Mouse (Mus musculus): ENCODE results near the gene 1700010B08Rik. TPM values are rescaled to one million over a fixed set of nuclear protein-coding genes. Genes with fewer than 3 reads are reported as not detected.

The 1700010B08Rik gene
- polyA plus RNA-seq, 1 experiment from 2014 or later = not detected

GRCm38 (mm10) chr2:173712656-173713055 lies 6.6 kb upstream of the 1700010B08Rik start:
- H3K4me2 ChIP-seq (ENCODE audit: low read depth, low read length) = no peak overlapping the region
- no peak overlapping the region for H3K27ac ChIP-seq (ENCODE audit: low read length)
- no peaks in the 10 kb centered on the region for H3K27me3 ChIP-seq (ENCODE audit: control insufficient read depth, insufficient read depth, low read depth, low read length)
- ATAC-seq (ENCODE audit: low read depth) = no peak
- H3K9me3 ChIP-seq (replicated peaks; ENCODE audit: control insufficient read depth, low read length) = no peaks in the 10 kb centered on the region
- no peak overlapping the region for H3K9ac ChIP-seq (ENCODE audit: low read depth, low read length)
- no peaks in the 10 kb centered on the region for H3K4me1 ChIP-seq (ENCODE audit: control insufficient read depth, low read depth, low read length)
- H3K4me3 ChIP-seq (ENCODE audit: low read depth, low read length) = no peak overlapping the region
- WGBS (ENCODE audit: insufficient replicate concordance) = 58% methylated on average over 10 of the region's 10 CpGs
- no peaks in the 10 kb centered on the region; the same call in 1 of the 2 replicates for H3K36me3 ChIP-seq (ENCODE audit: control insufficient read depth, insufficient read depth)

- no peak for ATAC-seq (ENCODE audit: low read depth)
- no peaks in the 10 kb centered on the region for H3K4me1 ChIP-seq (ENCODE audit: control insufficient read depth, low read depth, low read length)
- 57% methylated on average over 4 of the region's 4 CpGs for WGBS (ENCODE audit: insufficient replicate concordance)
- H3K36me3 ChIP-seq (ENCODE audit: control insufficient read depth, insufficient read depth) = no peaks in the 10 kb centered on the region
- no peak overlapping the region for H3K27ac ChIP-seq (ENCODE audit: low read length)
- no peaks in the 10 kb centered on the region for H3K9me3 ChIP-seq (replicated peaks; ENCODE audit: control insufficient read depth, low read length)
- no peak overlapping the region for H3K4me2 ChIP-seq (ENCODE audit: low read depth, low read length)
- H3K9ac ChIP-seq (ENCODE audit: low read depth, low read length) = no peak overlapping the region
- no peak overlapping the region for H3K4me3 ChIP-seq (ENCODE audit: low read depth, low read length)
- no peaks in the 10 kb centered on the region for H3K27me3 ChIP-seq (ENCODE audit: control insufficient read depth, insufficient read depth, low read depth, low read length)
Measured at GRCm38 (mm10) chr2:173713241-173713640, 6.0 kb upstream of the 1700010B08Rik start.

GRCm38 (mm10) chr2:173714620-173715218 lies 4.5 kb upstream of the 1700010B08Rik start:
- Histone ChIP-seq H3K27ac (ENCODE audit: low read length) (no peak overlapping the region), H3K27me3 (ENCODE audit: control insufficient read depth, insufficient read depth, low read depth, low read length) (no peaks in the 10 kb centered on the region), H3K4me2 (ENCODE audit: low read depth, low read length) (no peak overlapping the region), H3K36me3 (ENCODE audit: control insufficient read depth, insufficient read depth) (no peaks in the 10 kb centered on the region), H3K9me3 (replicated peaks; ENCODE audit: control insufficient read depth, low read length) (no peaks in the 10 kb centered on the region), H3K4me3 (ENCODE audit: low read depth, low read length) (no peak overlapping the region), H3K4me1 (ENCODE audit: control insufficient read depth, low read depth, low read length) (no peaks in the 10 kb centered on the region), H3K9ac (ENCODE audit: low read depth, low read length) (no peak overlapping the region)
- ATAC-seq (ENCODE audit: low read depth) = no peak
- WGBS (ENCODE audit: insufficient replicate concordance) = 62% methylated on average over 8 of the region's 8 CpGs

GRCm38 (mm10) chr2:173716966-173717365 lies 2.2 kb upstream of the 1700010B08Rik start:
- H3K9ac ChIP-seq (ENCODE audit: low read depth, low read length) = no peak overlapping the region
- no peaks in the 10 kb centered on the region for H3K4me1 ChIP-seq (ENCODE audit: control insufficient read depth, low read depth, low read length)
- no peak for ATAC-seq (ENCODE audit: low read depth)
- no peak overlapping the region for H3K27ac ChIP-seq (ENCODE audit: low read length)
- H3K36me3 ChIP-seq (ENCODE audit: control insufficient read depth, insufficient read depth) = no peaks in the 10 kb centered on the region
- no peak overlapping the region for H3K4me3 ChIP-seq (ENCODE audit: low read depth, low read length)
- H3K27me3 ChIP-seq (ENCODE audit: control insufficient read depth, insufficient read depth, low read depth, low read length) = no peaks in the 10 kb centered on the region
- WGBS (ENCODE audit: insufficient replicate concordance) = 72% methylated on average over 5 of the region's 5 CpGs
- H3K4me2 ChIP-seq (ENCODE audit: low read depth, low read length) = no peak overlapping the region
- no peaks in the 10 kb centered on the region for H3K9me3 ChIP-seq (replicated peaks; ENCODE audit: control insufficient read depth, low read length)

GRCm38 (mm10) chr2:173722251-173722857 lies 3.1 kb downstream of the 1700010B08Rik start:
- Histone ChIP-seq H3K9me3 (replicated peaks; ENCODE audit: control insufficient read depth, low read length) (no peaks in the 10 kb centered on the region), H3K4me1 (ENCODE audit: control insufficient read depth, low read depth, low read length) (no peaks in the 10 kb centered on the region), H3K27ac (ENCODE audit: low read length) (no peak overlapping the region), H3K9ac (ENCODE audit: low read depth, low read length) (no peak overlapping the region), H3K36me3 (ENCODE audit: control insufficient read depth, insufficient read depth) (no peaks in the 10 kb centered on the region), H3K4me3 (ENCODE audit: low read depth, low read length) (no peak overlapping the region), H3K27me3 (ENCODE audit: control insufficient read depth, insufficient read depth, low read depth, low read length) (no peaks in the 10 kb centered on the region), H3K4me2 (ENCODE audit: low read depth, low read length) (no peak overlapping the region)
- no peak for ATAC-seq (ENCODE audit: low read depth)
- 61% methylated on average over 11 of the region's 11 CpGs for WGBS (ENCODE audit: insufficient replicate concordance)

- Histone ChIP-seq H3K4me1 (ENCODE audit: control insufficient read depth, low read depth, low read length) (no peaks in the 10 kb centered on the region), H3K27ac (ENCODE audit: low read length) (no peak overlapping the region)
- no peak for ATAC-seq (ENCODE audit: low read depth)
Measured at GRCm38 (mm10) chr2:173724382-173724781, 5.2 kb downstream of the 1700010B08Rik start.

GRCm38 (mm10) chr2:173724940-173725807 lies 6.0 kb downstream of the 1700010B08Rik start:
- Histone ChIP-seq H3K27me3 (ENCODE audit: control insufficient read depth, insufficient read depth, low read depth, low read length) (no peaks in the 10 kb centered on the region), H3K9ac (ENCODE audit: low read depth, low read length) (no peak overlapping the region), H3K4me2 (ENCODE audit: low read depth, low read length) (no peak overlapping the region), H3K36me3 (ENCODE audit: control insufficient read depth, insufficient read depth) (no peaks in the 10 kb centered on the region), H3K27ac (ENCODE audit: low read length) (no peak overlapping the region), H3K4me1 (ENCODE audit: control insufficient read depth, low read depth, low read length) (no peaks in the 10 kb centered on the region), H3K9me3 (replicated peaks; ENCODE audit: control insufficient read depth, low read length) (no peaks in the 10 kb centered on the region), H3K4me3 (ENCODE audit: low read depth, low read length) (no peak overlapping the region)
- WGBS (ENCODE audit: insufficient replicate concordance) = 61% methylated on average over 15 of the region's 15 CpGs
- peak; percentile 45; the same call in 1 of the 2 replicates for ATAC-seq (ENCODE audit: low read depth)

More at GRCm38 (mm10) chr2:173724382-173724781, 5.2 kb downstream of the 1700010B08Rik start:
- Histone ChIP-seq H3K4me2 (ENCODE audit: low read depth, low read length) (no peak overlapping the region), H3K9ac (ENCODE audit: low read depth, low read length) (no peak overlapping the region), H3K4me3 (ENCODE audit: low read depth, low read length) (no peak overlapping the region), H3K9me3 (replicated peaks; ENCODE audit: control insufficient read depth, low read length) (no peaks in the 10 kb centered on the region), H3K27me3 (ENCODE audit: control insufficient read depth, insufficient read depth, low read depth, low read length) (no peaks in the 10 kb centered on the region), H3K36me3 (ENCODE audit: control insufficient read depth, insufficient read depth) (no peaks in the 10 kb centered on the region)
- WGBS (ENCODE audit: insufficient replicate concordance) = 63% methylated on average over 14 of the region's 14 CpGs

- Histone ChIP-seq H3K36me3 (ENCODE audit: control insufficient read depth, insufficient read depth) (no peaks in the 10 kb centered on the region), H3K27me3 (ENCODE audit: control insufficient read depth, insufficient read depth, low read depth, low read length) (no peaks in the 10 kb centered on the region), H3K9ac (ENCODE audit: low read depth, low read length) (no peak overlapping the region), H3K4me3 (ENCODE audit: low read depth, low read length) (no peak overlapping the region), H3K27ac (ENCODE audit: low read length) (no peak overlapping the region), H3K4me2 (ENCODE audit: low read depth, low read length) (no peak overlapping the region), H3K9me3 (replicated peaks; ENCODE audit: control insufficient read depth, low read length) (no peaks in the 10 kb centered on the region), H3K4me1 (ENCODE audit: control insufficient read depth, low read depth, low read length) (no peaks in the 10 kb centered on the region)
- WGBS (ENCODE audit: insufficient replicate concordance) = 54% methylated on average over 4 of the region's 4 CpGs
- ATAC-seq (ENCODE audit: low read depth) = no peak
Measured at GRCm38 (mm10) chr2:173725819-173726218, 6.6 kb downstream of the 1700010B08Rik start.
